Mouse (Mus musculus) heart, embryonic 16.5 days (tissue): ENCODE measurements around the gene Dip2b. TPM values are rescaled to one million over a fixed set of nuclear protein-coding genes. Genes with fewer than 3 reads are reported as not detected.

ENCODE experiments used
- ATAC-seq: fragments of 200-750 bp; cut with Nextera tagmentation; replicated peaks from 2 replicates; pipeline ENCODE4 v1.8.0; 2017; ENCODE audit warnings: moderate number of reproducible peaks; ENCODE audit not compliant: insufficient read depth, low FRiP score; ENCODE audit errors: extremely low read depth
- H3K27ac ChIP-seq: fragments of 300-500 bp; sonication (generic); 2 replicates; pipeline ENCODE4 v1.5.1; 2014; ENCODE audit warnings: mild to moderate bottlenecking, low read length, control low read depth, moderate library complexity
- H3K27me3 ChIP-seq: fragments of 300-500 bp; sonication (generic); 2 replicates; pipeline ENCODE4 v1.6.1; 2014; ENCODE audit warnings: low read length, mixed read lengths; ENCODE audit not compliant: control insufficient read depth, insufficient read depth
- H3K36me3 ChIP-seq: fragments of 300-500 bp; sonication (generic); 2 replicates; pipeline ENCODE4 v1.6.1; 2014; ENCODE audit not compliant: control insufficient read depth, insufficient read depth
- H3K4me1 ChIP-seq: fragments of 300-500 bp; sonication (generic); 2 replicates; pipeline ENCODE4 v1.6.1; 2014; ENCODE audit warnings: low read length, mixed read lengths; ENCODE audit not compliant: control insufficient read depth, insufficient read depth
- H3K4me2 ChIP-seq: fragments of 300-500 bp; sonication (generic); 2 replicates; pipeline ENCODE4 v1.6.1; 2014; ENCODE audit warnings: low read depth, mild to moderate bottlenecking, control low read depth, low read length
- H3K4me3 ChIP-seq: fragments of 300-500 bp; sonication (generic); 2 replicates; pipeline ENCODE4 v1.5.1; 2014; ENCODE audit warnings: mild to moderate bottlenecking, control low read depth, low read length
- H3K9ac ChIP-seq: fragments of 300-500 bp; sonication (generic); 2 replicates; pipeline ENCODE4 v1.6.1; 2014; ENCODE audit warnings: low read length, control low read depth
- H3K9me3 ChIP-seq: fragments of 300-500 bp; sonication (generic); replicated peaks from 2 replicates; pipeline ENCODE4 v1.6.1; 2016; ENCODE audit warnings: low read length; ENCODE audit not compliant: control insufficient read depth
- WGBS: fragments of 180-500 bp; shearing (Covaris S2); extraction: QIAGEN DNeasy Blood & Tissue Kit; methylation state at CpG from one replicate; pipeline ENCODE4 v1.1.7; 2014; 5-methylcytosine and 5-hydroxymethylcytosine counted together
- polyA plus RNA-seq: library from polyadenylated mRNA; unstranded; fragments of >200 nt; fragmentation: Nextera tagmentation; extraction: Ambion mirVana; gene quantifications from 2 replicates; pipeline ENCODE4 v1.2.1, GENCODE M21; 2015

Gene Dip2b
- polyA plus RNA-seq, 1 experiment from 2014 or later, result 14.1 TPM

GRCm38 (mm10) chr15:100109916-100110315 is 71.5 kb downstream of the Dip2b start:
- Histone ChIP-seq H3K27ac (no peak overlapping the region), H3K27me3 (no peaks in the 10 kb centered on the region), H3K4me1 (peaks cover 51% of the 10 kb centered on the region), H3K9ac (no peak overlapping the region), H3K4me3 (no peak overlapping the region), H3K4me2 (no peak overlapping the region), H3K9me3 (no peaks in the 10 kb centered on the region), H3K36me3 (no peaks in the 10 kb centered on the region)
- 76% methylated on average over 3 of the region's 3 CpGs for WGBS
- no peak for ATAC-seq

- Histone ChIP-seq H3K27me3 (no peaks in the 10 kb centered on the region), H3K4me3 (no peak overlapping the region), H3K27ac (no peak overlapping the region), H3K4me1 (peaks cover 44% of the 10 kb centered on the region), H3K9ac (no peak overlapping the region), H3K36me3 (peaks cover 3% of the 10 kb centered on the region), H3K9me3 (no peaks in the 10 kb centered on the region), H3K4me2 (no peak overlapping the region)
- no peak for ATAC-seq
- 41% methylated on average over 9 of the region's 9 CpGs for WGBS
Measured at GRCm38 (mm10) chr15:100111891-100112290, 73.4 kb downstream of the Dip2b start.

- no peak overlapping the region for H3K27ac ChIP-seq
- H3K4me3 ChIP-seq, result no peak overlapping the region
- no peak overlapping the region for H3K4me2 ChIP-seq
- peaks cover 7% of the 10 kb centered on the region for H3K36me3 ChIP-seq
- peaks cover 40% of the 10 kb centered on the region for H3K4me1 ChIP-seq
- H3K9ac ChIP-seq, result no peak overlapping the region
- H3K27me3 ChIP-seq, result no peaks in the 10 kb centered on the region
- ATAC-seq, result no peak
- WGBS, result 69% methylated on average over 9 of the region's 9 CpGs
- H3K9me3 ChIP-seq, result no peaks in the 10 kb centered on the region
Measured at GRCm38 (mm10) chr15:100112309-100112966, 74.0 kb downstream of the Dip2b start.

- 57% methylated on average over 10 of the region's 10 CpGs for WGBS
Measured at GRCm38 (mm10) chr15:100113343-100114275, 75.1 kb downstream of the Dip2b start.

GRCm38 (mm10) chr15:100115416-100115815 is 77.0 kb downstream of the Dip2b start:
- H3K9me3 ChIP-seq, result no peaks in the 10 kb centered on the region
- H3K4me3 ChIP-seq, result no peak overlapping the region
- H3K27me3 ChIP-seq, result no peaks in the 10 kb centered on the region
- ATAC-seq, result no peak
- H3K4me1 ChIP-seq, result peaks cover 22% of the 10 kb centered on the region
- no peak overlapping the region for H3K9ac ChIP-seq
- no peak overlapping the region for H3K27ac ChIP-seq
- no peak overlapping the region for H3K4me2 ChIP-seq
- peaks cover 7% of the 10 kb centered on the region for H3K36me3 ChIP-seq
- WGBS, result 91% methylated on average over 3 of the region's 3 CpGs

More at GRCm38 (mm10) chr15:100113343-100114275, 75.1 kb downstream of the Dip2b start:
- H3K4me2 ChIP-seq, result no peak overlapping the region
- H3K9me3 ChIP-seq, result no peaks in the 10 kb centered on the region
- H3K27me3 ChIP-seq, result no peaks in the 10 kb centered on the region
- H3K4me3 ChIP-seq, result no peak overlapping the region
- H3K9ac ChIP-seq, result 0 out of 2 replicates have a peak overlapping the region, but pooled peaks have one; percentile 13
- H3K27ac ChIP-seq, result no peak overlapping the region
- peak; percentile 57; the same call in 1 of the 2 replicates for ATAC-seq
- H3K4me1 ChIP-seq, result peaks cover 30% of the 10 kb centered on the region
- peaks cover 7% of the 10 kb centered on the region for H3K36me3 ChIP-seq

GRCm38 (mm10) chr15:100116325-100116724 is 77.9 kb downstream of the Dip2b start:
- no peak overlapping the region for H3K4me2 ChIP-seq
- no peak overlapping the region for H3K4me3 ChIP-seq
- H3K27ac ChIP-seq, result no peak overlapping the region
- H3K4me1 ChIP-seq, result peaks cover 31% of the 10 kb centered on the region
- no peak for ATAC-seq
- WGBS, result 89% methylated on average over 13 of the region's 13 CpGs
- peaks cover 7% of the 10 kb centered on the region for H3K36me3 ChIP-seq
- no peaks in the 10 kb centered on the region for H3K27me3 ChIP-seq
- no peak overlapping the region for H3K9ac ChIP-seq
- H3K9me3 ChIP-seq, result no peaks in the 10 kb centered on the region

- WGBS, result 69% methylated on average over 6 of the region's 6 CpGs
- Histone ChIP-seq H3K9me3 (no peaks in the 10 kb centered on the region), H3K4me1 (peaks cover 29% of the 10 kb centered on the region), H3K9ac (no peak overlapping the region), H3K27ac (no peak overlapping the region), H3K4me2 (no peak overlapping the region), H3K27me3 (no peaks in the 10 kb centered on the region), H3K4me3 (no peak overlapping the region), H3K36me3 (peaks cover 7% of the 10 kb centered on the region)
- ATAC-seq, result no peak
Measured at GRCm38 (mm10) chr15:100119225-100119788, 80.8 kb downstream of the Dip2b start.

- H3K4me1 ChIP-seq, result peaks cover 40% of the 10 kb centered on the region
- H3K4me3 ChIP-seq, result no peak overlapping the region
- peak; percentile 76 for ATAC-seq
- H3K4me2 ChIP-seq, result peak overlapping the region; percentile 13; the same call in 1 of the 2 replicates
- 42% methylated on average over 6 of the region's 6 CpGs for WGBS
- peaks cover 5% of the 10 kb centered on the region for H3K36me3 ChIP-seq
- H3K9me3 ChIP-seq, result no peaks in the 10 kb centered on the region
- H3K27ac ChIP-seq, result peak overlapping the region; percentile 73
- no peak overlapping the region for H3K9ac ChIP-seq
- H3K27me3 ChIP-seq, result no peaks in the 10 kb centered on the region
Measured at GRCm38 (mm10) chr15:100121437-100121836, 83.0 kb downstream of the Dip2b start.
